Mouse (Mus musculus): ENCODE data around the gene Esp15.
"Not testable (repeated sequence)": the region's sequence is repeated elsewhere in the genome, so short reads cannot be mapped to it uniquely, and the experiment has no call there.

Gene Esp15

DNA sequence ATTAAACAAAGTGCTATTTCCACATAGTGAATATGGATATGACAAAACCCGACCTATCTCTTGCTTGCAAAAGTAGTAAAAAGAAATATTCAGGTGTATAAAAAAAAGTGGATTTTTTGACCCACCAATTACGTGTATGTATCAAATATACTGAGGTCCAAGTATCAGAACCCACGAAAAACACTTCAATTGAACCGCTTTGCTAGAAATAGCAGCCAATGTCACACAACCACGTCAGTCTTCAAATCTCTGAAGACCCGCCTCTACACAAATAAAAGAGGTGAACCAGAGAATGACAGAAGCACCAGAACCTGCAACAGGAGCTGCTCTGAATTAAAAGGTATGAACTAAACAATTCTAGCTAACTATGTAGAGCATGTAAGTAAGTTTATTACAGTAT is at the start of gene Esp15:
Gene Esp15 (plus strand): TSS at position 301 of the 400 bp plus-strand sequence.
- not testable (repeated sequence) for DNase-seq (ENCODE audit: low spot score)

DNA sequence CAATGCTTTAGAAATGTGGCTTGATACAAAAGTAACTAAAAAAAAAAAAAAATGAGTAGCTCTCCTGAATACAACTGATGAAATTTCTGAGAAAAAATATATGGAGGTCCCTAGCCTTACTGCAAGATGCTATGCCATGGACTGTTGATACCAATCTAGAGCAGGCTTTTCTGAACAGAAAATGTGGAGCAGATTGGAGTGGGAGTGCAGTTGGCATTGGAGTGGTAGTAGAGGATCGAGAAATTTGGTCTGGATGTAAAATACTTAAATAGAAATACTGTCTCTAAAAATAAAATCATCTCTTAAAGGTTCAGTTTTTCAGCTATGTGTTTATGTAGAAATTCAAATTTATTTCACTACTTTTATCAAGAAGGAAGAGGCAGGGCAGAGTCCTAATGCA is 49.2 kb upstream of the Esp15 start:
- no peak for DNase-seq (ENCODE audit: low spot score)
